Mouse (Mus musculus) kidney, adult 2 months (tissue): ENCODE results near the gene Lingo3. TPM values are rescaled to one million over a fixed set of nuclear protein-coding genes. Genes with fewer than 3 reads are reported as not detected.
A peak's percentile ranks its signal among the peaks of the same experiment; 100 is the strongest.
"Not testable (repeated sequence)": the region's sequence is repeated elsewhere in the genome, so short reads cannot be mapped to it uniquely, and the experiment has no call there.

ENCODE experiments used
- DNase-seq: peaks from one replicate; pipeline ENCODE4 v3.0.0; 2021
- H3K27ac ChIP-seq: fragments of 200-500 bp; 2 replicates; pipeline ENCODE4 v1.5.1; 2012; ENCODE audit warnings: low read depth, low read length, control low read depth, inconsistent platforms; ENCODE audit not compliant: insufficient read depth
- H3K27me3 ChIP-seq: fragments of 200-500 bp; replicated peaks from 2 replicates; pipeline ENCODE4 v1.6.1; 2012; ENCODE audit warnings: mild to moderate bottlenecking, moderate library complexity, low read length, inconsistent platforms; ENCODE audit not compliant: control insufficient read depth, insufficient read depth
- H3K36me3 ChIP-seq: fragments of 200-500 bp; 2 replicates; pipeline ENCODE4 v1.6.1; 2012; ENCODE audit warnings: mild to moderate bottlenecking, moderate library complexity, low read length, inconsistent platforms; ENCODE audit not compliant: control insufficient read depth, insufficient read depth
- H3K4me1 ChIP-seq: fragments of 200-500 bp; 2 replicates; pipeline ENCODE4 v1.6.1; 2011; ENCODE audit warnings: low read length; ENCODE audit not compliant: control insufficient read depth, insufficient read depth
- H3K4me3 ChIP-seq: fragments of 200-500 bp; 2 replicates; pipeline ENCODE4 v1.5.1; 2011; ENCODE audit warnings: mild to moderate bottlenecking, low read depth, low read length, control low read depth; ENCODE audit not compliant: insufficient read depth
- CTCF ChIP-seq: fragments of 200-500 bp; conservative IDR thresholded peaks from 2 replicates; pipeline ENCODE4 v1.5.1; 2011; ENCODE audit warnings: low read depth, mild to moderate bottlenecking, control low read depth, low read length, moderate library complexity, mixed read lengths; ENCODE audit not compliant: insufficient read depth, insufficient read length
- POLR2A ChIP-seq: fragments of 200-500 bp; IDR thresholded peaks from one replicate; pipeline ENCODE4 v1.6.1; 2011; ENCODE audit warnings: low read depth, low read length, control low read depth
- WGBS: fragments of 180-500 bp; shearing (Covaris S2); methylation state at CpG from one replicate; pipeline ENCODE4 v1.1.7; 2018; 5-methylcytosine and 5-hydroxymethylcytosine counted together
- polyA plus RNA-seq: library from polyadenylated mRNA; depleted of rRNA; stranded (reverse); fragments of >200 nt; gene quantifications from 2 replicates; pipeline ENCODE4 v1.2.3, GENCODE M21; 2012

The Lingo3 gene
- polyA plus RNA-seq, 1 experiment = 0.09 TPM

DNA sequence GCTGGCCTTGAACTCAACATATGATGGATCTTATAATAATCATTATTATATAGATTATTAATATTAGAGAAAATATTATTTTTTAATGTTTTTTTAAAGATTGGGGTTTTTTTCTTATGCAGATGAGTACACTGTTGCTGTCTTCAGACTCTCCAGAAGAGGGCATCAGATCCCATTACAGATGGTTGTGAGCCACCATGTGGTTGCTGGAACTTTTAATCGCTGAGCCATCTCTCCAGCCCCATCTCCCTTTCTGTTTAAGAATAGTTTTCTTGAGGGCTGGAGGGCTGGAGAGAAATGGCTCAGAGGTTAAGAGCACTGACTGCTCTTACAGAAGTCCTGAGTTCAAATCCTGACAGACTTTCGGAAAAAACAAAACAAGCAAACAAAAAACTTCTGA lies 21.8 kb downstream of the Lingo3 start:
- no peak overlapping the region for H3K4me3 ChIP-seq
- no peaks in the 10 kb centered on the region for H3K27me3 ChIP-seq
- H3K27ac ChIP-seq = no peak overlapping the region
- 44% methylated on average over 2 of the region's 2 CpGs for WGBS
- no peaks in the 10 kb centered on the region for H3K36me3 ChIP-seq
- peak; percentile 63 for DNase-seq
- TF ChIP-seq CTCF (peak; percentile 48), POLR2A (no peak)
- peaks cover 7% of the 10 kb centered on the region; the same call in 1 of the 2 replicates for H3K4me1 ChIP-seq

DNA sequence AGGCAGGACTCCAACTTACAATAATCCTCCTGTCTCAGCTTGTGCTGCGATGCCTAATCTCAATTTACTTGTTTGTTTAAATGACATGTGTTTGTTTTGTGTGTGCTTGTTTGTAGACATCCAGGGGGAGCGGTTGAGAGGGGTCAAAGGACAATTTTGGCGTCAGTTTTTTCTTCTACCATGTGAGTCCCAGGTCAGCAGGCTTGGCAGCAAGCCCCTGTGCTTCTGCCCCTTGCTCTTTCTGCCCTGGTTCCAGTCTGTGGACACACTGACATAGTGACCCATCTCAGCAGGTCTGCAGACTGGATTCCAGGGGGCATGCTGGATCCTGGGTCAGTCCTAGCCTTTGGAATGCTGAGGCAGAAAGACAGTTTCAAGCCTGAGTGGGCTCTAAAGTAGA lies 24.4 kb downstream of the Lingo3 start:
- DNase-seq = peak; percentile 89
- Histone ChIP-seq H3K4me1 (peaks cover 7% of the 10 kb centered on the region; the same call in 1 of the 2 replicates), H3K27ac (no peak overlapping the region), H3K4me3 (no peak overlapping the region), H3K36me3 (no peaks in the 10 kb centered on the region), H3K27me3 (no peaks in the 10 kb centered on the region)
- no peak for TF ChIP-seq CTCF
- no peak for TF ChIP-seq POLR2A
- WGBS = 41% methylated on average over 3 of the region's 3 CpGs

DNA sequence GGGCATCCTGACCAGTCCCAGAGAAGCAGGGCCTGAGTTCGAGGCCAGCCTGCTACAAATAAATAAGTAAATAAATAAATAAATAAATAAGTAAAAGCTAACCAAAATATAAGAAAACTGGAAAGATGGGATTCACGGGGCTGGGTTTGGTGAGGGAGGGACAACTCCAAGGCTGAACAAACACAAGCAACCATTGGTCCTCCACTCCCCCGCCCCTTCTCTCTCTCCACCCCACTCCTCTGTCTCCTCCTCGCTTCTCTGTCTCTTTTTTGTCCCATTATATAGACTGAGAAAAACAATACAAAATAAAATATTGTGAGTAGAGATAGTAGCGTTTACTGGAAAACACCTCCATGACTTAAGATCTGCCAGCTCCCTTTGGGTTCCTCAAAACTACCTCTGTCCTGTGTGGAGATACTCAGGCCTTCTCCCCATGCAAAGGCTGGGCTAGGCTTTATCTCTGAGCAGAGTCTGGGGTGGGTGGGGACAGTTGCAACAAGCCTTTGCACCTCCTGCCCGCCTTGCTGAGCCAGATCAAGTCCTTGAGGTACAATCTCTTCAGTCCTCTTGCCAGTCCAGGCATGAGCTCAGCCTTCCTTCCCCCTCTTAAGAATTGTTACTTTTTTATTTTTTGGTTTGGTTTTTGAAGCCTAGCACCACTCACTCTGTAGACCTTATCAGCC lies 25.1 kb downstream of the Lingo3 start:
- no peak for TF ChIP-seq CTCF
- TF ChIP-seq POLR2A = no peak
- Histone ChIP-seq H3K4me3 (no peak overlapping the region), H3K27me3 (no peaks in the 10 kb centered on the region), H3K27ac (no peak overlapping the region), H3K36me3 (no peaks in the 10 kb centered on the region), H3K4me1 (peaks cover under 1% of the 10 kb centered on the region; the same call in 1 of the 2 replicates)
- WGBS = 59% methylated on average over 6 of the region's 6 CpGs
- DNase-seq = no peak

DNA sequence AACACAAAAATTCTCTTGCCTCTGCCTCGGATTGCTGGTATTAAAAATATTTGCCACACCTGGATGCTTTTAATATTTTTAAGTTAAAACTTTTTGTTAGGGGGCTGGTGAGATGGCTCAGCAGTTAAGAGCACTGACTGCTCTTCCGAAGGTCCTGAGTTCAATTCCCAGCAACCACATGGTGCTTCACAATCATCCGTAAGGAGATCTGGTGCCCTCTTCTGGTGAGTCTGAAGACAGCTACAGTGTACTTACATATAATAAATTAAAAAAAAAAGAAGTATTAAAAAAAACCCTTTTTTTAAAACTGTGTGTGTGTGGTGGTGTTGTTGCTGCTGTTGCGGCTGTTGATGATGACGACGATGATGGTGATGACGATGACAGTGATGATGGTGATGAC lies 25.9 kb downstream of the Lingo3 start:
- not testable (repeated sequence) for H3K4me3 ChIP-seq, H3K27ac ChIP-seq, H3K27me3 ChIP-seq, H3K36me3 ChIP-seq, H3K4me1 ChIP-seq, DNase-seq
- 83% methylated on average over 7 of the region's 7 CpGs for WGBS

DNA sequence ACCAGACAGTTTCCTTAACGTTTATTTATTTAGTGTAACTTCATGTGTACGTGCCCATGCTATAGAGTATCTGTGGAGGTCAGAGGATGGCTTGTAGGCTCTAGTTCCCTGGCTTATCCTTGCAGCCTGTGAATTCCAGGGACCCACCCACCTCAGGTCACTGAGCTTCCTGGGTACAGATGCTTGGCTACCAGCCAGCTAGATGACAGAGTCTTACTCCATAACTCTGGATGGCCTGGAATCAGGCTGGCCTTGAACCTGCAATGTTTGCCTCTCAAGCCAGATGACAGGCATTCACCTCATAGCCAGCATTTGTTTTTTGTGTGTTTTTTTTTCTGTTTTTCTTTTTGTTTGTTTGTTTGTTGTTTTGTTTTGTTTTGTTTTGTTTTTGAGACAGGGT lies 26.7 kb downstream of the Lingo3 start:
- WGBS = 46% methylated on average over 2 of the region's 2 CpGs
- H3K27ac ChIP-seq = no peak overlapping the region
- H3K36me3 ChIP-seq = no peaks in the 10 kb centered on the region
- no peaks in the 10 kb centered on the region for H3K27me3 ChIP-seq
- TF ChIP-seq CTCF (no peak), POLR2A (no peak)
- no peaks in the 10 kb centered on the region for H3K4me1 ChIP-seq
- no peak overlapping the region for H3K4me3 ChIP-seq
- no peak for DNase-seq

DNA sequence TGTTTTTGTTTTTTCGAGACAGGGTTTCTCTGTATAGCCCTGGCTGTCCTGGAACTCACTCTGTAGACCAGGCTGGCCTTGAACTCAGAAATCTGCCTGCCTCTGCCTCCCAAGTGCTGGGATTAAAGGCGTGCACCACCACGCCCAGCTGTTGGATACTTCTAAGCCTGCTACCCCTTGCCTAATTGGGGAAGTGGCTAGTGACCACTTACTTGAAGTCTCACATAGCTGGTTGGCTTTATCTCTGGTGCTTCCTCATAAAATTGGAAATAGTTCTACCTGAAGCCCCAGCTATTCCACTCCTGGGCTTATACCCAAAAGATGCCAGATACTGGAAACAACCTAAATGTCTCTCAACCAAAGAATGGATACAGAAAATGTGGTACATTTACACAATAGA lies 27.5 kb downstream of the Lingo3 start:
- H3K36me3 ChIP-seq, H3K4me3 ChIP-seq, H3K27ac ChIP-seq, H3K27me3 ChIP-seq, DNase-seq, H3K4me1 ChIP-seq: not testable (repeated sequence)
- WGBS = 86% methylated on average over 3 of the region's 3 CpGs

DNA sequence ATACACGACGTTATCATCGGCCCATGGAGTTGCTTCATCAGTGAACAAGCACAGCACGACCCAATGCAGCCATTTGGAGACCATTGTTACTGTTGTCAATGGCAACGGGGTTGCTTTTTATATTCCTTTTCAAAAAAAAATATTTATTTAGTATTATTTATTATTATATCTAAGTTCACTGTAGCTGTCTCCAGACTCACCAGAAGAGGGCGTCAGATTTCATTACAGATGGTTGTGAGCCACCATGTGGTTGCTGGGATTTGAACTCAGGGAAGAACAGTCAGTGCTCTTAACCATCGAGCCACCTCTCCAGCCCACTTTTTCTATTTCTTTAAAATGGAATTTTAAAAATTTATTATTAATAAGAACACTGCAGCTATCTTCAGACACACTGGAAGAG lies 29.0 kb downstream of the Lingo3 start:
- H3K27ac ChIP-seq = no peak overlapping the region
- no peaks in the 10 kb centered on the region for H3K4me1 ChIP-seq
- no peak for DNase-seq
- no peak for TF ChIP-seq CTCF
- no peak for TF ChIP-seq POLR2A
- 37% methylated on average over 7 of the region's 7 CpGs for WGBS
- H3K36me3 ChIP-seq = no peaks in the 10 kb centered on the region
- no peaks in the 10 kb centered on the region for H3K27me3 ChIP-seq
- H3K4me3 ChIP-seq = no peak overlapping the region

DNA sequence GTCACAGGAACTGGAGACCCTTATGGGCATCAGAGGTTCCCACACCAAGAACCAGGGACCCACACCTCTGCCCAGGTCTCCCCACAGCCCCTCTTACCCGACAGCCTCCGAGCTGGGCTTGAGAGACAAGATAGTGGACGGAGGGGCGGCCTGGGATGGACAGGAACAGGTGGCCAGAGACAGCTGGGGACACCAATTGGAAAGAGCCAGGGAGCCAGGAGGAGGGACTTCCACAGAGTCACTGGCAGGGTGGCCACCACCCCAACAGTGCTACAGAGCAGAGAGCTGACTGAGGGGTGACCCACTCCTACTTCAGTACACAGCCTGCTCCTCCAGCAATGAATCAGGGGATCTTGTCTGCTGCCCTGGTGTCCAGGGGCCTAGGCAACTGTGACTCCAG lies 30.5 kb downstream of the Lingo3 start, which contains the start of gene Jsrp1:
Gene Jsrp1, minus strand, starts transcription at position 133 of the 400 bp plus-strand sequence.
- no peak for DNase-seq
- Histone ChIP-seq H3K27me3 (no peaks in the 10 kb centered on the region), H3K4me3 (no peak within 1 kb of the TSS), H3K4me1 (no peaks in the 10 kb centered on the region), H3K27ac (no peak within 1 kb of the TSS), H3K36me3 (no peaks in the 10 kb centered on the region)
- 90% methylated on average over 4 of the region's 4 CpGs for WGBS
- no peak for TF ChIP-seq POLR2A
- no peak for TF ChIP-seq CTCF
